Mouse (Mus musculus): ENCODE measurements around the gene Gm765.

Gene Gm765

DNA sequence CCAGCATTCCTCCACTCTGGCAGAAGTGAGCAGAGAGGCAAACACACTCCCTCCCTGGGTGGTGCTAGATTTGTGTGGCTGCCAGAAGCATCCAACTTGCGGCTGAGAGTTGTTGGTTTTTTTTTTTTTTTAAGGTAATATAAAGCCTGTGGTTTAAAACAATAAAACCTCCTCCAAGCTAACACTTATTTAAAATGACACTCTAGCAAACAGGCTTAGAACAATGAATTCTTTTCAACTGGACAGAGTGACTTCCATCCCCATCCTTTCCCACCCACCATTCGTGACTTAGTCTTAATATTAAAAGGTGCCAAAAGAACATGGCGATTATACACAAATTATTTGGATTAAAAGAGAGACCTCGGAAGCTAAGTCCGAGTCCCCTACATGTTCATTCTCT is at the start of gene Gm765:
Gene Gm765, minus strand, starts transcription at position 101 of the 400 bp plus-strand sequence.
- in situ Hi-C loops (cut with MseI, MboI), result no loop called here

DNA sequence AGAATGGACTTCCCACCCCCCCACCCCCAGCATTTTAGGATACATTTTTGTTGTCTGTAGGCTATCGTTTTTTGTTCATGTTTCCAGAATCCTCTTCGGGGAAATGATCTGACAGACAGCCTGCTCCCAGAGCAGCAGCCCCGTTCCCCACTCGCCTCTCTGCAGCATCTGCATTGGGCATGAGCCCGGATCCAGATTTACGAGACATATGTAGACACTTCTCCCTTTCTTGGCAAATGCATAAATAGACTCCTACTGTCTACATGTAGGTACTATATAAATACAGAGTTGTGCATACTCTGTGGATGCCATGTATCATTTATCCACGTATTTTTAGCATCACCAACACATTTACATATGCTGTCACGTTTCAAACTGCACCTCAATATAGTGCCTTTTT is 42.9 kb upstream of the Gm765 start:
- in situ Hi-C loops (cut with MseI, MboI), result no loop called here

DNA sequence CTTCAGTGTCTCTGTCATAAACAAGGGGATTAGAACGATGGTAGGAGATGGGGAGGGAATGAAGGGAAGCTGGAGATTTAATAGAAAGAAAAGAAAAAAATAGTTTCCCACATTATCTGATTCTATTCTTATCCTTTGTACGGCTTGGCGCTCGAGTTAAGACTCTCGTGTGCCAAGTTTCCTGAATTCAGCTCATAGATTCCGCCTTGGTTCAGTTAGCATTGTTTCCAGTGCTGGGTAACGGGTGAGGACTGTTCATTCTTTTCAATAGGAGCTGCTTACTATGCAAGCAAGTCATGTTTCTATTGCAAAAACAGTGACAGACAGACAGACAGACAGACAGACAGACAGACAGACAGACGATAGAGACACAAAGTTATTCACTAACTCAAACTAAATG is 41.9 kb upstream of the Gm765 start:
- in situ Hi-C loops (cut with MseI, MboI), result no loop called here

DNA sequence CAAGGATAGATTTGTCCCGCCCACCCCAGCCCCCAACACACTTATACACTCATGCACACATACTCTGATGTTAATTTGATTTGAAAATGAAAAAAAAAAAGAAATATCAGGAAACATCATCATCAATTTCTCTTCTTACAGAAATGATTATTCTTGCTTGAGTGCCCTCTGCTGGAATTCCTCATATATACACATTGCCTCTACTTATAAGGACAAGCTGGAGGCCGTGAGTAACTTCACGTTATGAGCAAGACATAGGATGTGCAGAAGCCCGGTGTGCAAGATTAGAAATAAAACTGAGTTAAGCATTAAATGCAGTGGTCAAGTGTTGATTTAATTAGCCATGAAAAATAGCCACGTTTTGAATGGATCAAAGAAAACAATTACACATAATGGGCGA is 40.9 kb upstream of the Gm765 start:
- in situ Hi-C loops (cut with MseI, MboI), result no loop called here

DNA sequence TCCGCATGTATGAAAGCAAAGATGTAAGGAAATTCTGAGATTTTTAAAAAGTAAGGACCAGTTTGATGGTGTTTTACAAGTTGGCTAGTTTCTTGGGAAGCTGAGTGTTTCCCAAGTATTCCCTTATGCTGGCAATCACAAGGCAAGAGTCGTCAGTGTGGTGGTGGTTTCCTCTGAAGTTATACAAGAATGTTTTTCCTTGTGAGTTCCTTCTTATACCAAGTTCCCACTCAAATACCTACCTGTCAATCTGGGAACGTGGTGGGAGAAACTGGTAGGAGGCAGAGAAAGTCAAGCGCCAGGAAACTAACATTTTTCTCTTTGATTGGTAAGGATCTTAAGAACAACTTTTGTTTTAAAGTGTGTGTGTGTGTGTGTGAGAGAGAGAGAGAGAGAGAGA is 23.6 kb upstream of the Gm765 start:
- in situ Hi-C loops (cut with MseI, MboI), result no loop called here

DNA sequence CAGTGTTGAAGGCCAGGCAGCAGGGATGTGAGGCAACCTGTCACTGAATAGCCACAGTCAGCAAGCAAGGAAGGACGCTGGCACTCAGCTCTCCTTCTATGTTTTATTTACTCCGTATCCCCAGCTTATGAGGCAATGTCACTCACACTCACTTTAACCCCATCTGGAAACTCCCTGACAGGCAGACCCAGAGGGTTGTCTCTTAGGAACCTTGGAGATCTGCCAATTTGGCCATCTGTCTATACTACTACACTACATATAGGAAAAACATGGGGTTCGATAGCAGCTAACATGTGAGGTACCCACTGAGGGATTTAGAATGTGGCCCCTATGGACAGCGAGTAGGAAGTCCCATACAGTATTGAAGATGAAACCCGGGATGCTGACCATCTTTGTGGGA is 12.7 kb upstream of the Gm765 start:
- in situ Hi-C loops (cut with MseI, MboI), result no loop called here

DNA sequence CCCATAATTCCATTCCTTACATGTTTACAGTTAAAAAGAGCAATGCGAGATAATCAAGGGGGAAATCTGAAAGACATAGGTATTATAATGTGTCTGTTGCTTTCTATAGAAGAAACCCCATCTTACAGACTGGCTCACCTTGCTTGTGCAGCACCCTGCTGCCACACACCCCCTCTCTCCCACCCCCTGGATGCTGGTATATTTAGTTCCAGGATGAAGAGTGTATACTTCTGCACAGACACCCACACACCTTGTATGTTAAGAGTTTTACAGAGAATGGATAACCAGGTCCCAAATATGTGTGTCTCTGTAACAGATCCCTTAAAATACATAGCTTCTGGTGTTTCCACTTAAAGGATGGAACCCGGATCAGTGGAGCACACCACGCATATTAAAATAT is 10.7 kb upstream of the Gm765 start:
- in situ Hi-C loops (cut with MseI, MboI), result no loop called here

DNA sequence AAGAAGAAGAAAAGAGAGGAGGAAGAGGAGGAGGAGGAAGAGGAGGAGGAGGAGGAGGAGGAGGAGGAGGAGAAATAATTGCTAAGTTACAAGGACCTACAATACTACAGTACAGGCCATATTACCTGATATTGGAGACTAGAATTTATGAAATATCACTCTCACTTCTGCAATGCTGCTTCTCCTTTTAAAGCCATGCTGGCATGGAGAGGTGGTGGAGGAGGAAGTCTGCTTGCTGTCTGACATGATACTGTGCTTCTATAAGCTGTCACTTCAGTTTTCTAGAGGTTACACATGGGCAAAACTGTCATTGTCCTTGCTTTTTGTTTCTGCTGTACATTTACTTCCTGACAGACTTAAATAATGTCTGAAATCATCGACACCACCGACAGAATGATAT is 9.8 kb downstream of the Gm765 start:
- in situ Hi-C loops (cut with MseI, MboI), result no loop called here

DNA sequence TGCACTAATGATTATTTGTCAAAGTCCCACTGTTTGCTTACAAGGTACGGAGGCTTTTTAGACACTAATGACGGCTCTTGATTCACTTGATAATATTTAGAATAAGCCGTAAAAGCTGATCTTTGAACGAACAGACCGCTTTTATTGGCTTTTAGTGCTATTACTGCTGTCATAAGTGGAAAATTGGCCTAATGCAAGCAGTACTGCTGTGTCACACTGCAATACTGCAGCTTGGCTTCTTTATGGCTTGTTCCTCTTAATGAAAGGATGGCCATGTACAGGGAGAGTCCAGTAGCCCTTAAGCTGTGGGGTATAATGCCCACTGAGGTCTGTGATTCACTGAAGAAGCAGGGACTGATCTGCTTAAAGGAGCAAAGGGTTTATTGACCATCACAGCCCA is 30.9 kb downstream of the Gm765 start:
- in situ Hi-C loops (cut with MseI, MboI), result no loop called here

DNA sequence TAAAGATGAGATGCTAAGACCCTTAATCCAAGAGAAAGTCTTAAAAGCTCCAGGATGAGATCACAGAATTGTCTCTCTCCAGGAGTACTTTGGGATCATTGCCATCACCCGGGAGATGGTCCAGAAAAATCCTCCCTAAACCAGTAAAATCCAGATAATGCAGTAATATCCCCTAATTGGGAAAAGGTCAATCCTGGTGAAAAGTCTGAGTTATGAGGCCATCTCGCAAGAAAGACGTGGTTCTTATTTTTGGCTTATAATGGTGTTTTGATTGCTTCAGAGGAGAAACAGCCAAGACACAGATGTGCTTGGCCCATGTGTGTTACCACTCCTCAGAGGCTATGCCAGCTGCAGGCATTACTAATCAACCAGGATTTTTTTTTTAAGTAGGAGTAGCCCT is 34.9 kb downstream of the Gm765 start:
- in situ Hi-C loops (cut with MseI, MboI), result no loop called here

DNA sequence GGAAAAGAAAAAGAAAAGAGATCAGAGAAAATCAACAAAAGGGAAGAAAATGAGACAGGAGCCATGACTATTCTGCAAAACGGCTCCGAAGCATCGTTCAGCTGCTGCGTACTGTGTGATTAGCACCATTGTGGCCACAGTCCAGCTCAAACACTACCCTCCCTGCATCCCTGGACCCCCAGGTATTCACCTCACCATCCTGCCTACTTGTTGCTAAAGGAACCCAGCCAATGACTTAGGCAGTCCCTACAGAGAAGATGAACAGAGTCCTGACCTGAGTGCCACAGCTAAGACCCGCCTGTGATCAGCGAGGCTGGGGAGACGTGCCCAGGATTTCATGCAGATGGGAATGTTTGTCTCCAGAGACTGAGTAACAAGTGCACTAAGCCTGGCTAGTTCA is 35.4 kb downstream of the Gm765 start:
- in situ Hi-C loops (cut with MseI, MboI), result no loop called here

DNA sequence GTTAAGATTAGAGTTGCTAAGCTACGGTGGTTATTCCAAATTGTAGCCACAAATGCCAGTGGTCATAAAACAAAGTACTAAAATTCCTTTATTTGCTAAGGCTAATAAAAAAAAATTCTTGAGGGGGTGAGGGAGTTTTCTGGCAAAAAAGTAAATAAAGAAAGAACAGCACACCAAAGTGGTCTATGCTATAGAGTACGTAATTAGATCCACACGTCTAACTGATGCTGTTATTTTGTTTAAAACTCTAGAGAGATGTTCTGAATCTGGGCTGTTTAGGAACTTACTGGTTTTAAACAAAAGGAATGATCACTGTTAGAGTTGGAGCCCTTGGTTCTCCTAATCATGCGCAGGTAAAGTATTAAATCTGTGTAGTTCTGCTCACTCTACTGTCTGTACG is 50.5 kb downstream of the Gm765 start:
- in situ Hi-C loops (cut with MseI, MboI), result no loop called here

DNA sequence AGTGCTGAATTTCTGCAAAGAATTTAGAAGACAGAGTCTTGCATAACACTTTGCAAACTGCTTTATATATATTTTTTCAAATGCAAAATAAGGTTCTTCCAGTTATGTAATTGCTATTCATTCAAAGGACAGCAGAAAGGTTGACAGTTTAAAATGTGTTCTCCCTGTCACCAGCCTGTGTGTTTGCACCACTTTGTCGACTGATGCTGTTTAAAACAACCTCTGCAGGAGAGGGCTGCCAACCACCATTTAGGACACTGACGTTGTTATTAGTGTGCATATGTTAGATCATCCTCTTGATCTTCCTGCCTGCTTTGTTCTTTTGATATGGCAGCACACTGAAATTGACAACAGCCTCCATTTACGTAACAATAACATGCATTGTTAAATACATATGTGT is 54.2 kb downstream of the Gm765 start:
- in situ Hi-C loops (cut with MseI, MboI), result no loop called here

DNA sequence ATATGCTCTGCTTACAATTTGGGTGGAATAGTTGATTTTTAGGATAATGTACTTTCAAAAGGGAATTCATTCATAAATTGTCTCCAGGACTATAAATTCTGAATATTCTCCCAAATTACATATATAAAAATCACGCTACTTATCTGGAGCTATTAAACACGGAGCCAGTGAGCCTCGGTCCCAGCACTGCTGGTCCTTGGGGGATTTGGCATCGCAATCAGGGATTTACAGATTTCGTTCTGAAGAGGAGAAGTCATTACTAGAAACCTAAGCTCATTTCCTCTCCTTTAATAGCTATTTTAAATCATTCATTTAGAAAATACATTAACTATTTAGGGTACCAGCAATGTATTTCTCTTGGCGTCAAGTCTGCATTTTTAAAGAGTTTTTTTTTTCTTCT is 55.0 kb downstream of the Gm765 start:
- in situ Hi-C loops (cut with MseI, MboI), result no loop called here

DNA sequence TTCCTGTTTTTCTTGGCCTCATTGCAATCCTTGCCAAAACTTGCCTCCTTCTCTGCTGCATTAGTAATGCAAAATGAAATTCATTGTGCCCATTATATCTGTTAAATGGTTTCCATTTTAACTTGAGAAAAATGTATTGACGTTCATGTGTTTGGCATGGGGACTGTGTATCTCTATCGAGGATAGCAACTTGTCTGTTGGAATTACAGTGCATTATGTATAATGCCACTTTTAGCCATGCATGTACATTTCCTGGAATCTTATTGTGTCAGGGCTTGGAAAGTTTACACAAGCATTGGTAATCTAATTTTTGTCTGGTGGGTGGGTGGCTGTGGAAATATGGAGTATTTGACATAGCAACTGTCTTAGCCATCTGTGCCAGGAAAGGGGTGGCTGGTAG is 57.4 kb downstream of the Gm765 start:
- in situ Hi-C loops (cut with MseI, MboI), result no loop called here

DNA sequence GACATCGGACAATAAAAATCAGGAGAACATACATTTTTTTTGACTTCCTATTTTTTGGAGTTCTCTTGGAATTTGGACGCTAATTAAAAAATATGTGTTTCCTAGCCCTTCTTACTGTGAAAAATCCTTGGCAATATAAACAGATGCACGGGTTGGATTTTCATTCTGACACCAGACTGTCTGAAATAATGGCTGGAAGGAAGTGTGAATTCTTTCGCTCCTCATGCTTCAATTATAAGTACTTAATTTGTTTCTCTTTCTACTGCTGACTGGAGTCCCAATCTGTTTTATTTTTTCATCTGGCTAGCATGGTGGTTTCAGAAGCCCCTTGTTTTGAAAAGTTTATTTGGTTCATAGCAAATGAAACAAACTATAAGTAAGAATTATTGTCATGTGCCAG is 59.8 kb downstream of the Gm765 start:
- in situ Hi-C loops (cut with MseI, MboI), result no loop called here

DNA sequence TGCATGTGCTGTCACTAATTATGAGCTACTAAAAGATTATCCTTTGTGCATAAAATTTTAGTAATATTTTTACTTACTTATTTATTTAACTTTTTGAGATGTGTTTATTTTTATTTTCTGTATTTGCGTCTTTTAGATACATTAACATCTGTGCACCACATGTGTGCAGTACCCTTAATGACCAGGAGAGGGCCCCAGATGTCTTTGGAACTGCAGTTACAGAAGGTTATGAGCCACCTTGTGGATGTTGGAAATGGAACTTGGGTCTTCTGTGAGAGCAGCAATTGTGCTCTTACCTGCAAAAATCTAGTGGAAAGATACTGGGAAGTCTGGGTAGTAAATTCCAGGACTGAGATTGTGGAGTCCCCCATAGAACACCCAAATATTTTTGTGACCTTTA is 71.0 kb downstream of the Gm765 start:
- in situ Hi-C loops (cut with MseI, MboI), result no loop called here

DNA sequence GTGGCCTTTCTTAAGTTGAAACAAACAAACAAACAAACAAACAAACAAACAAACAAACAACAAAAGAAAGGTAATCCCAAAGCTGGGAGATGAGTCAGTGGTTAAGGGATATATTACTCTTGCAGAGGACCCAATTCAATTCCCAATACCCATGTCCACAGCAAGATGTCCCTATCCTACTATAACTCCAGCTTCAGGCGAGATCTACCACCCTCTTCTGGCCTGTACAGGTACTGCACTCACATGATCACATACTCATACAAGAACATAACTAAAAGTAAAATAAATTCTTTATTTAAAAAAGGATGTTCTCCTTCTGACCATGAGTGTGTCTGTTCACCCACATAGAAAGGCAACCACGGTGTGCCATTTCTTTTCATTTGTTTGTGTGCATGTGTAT is 79.6 kb downstream of the Gm765 start:
- in situ Hi-C loops (cut with MseI, MboI), result no loop called here

DNA sequence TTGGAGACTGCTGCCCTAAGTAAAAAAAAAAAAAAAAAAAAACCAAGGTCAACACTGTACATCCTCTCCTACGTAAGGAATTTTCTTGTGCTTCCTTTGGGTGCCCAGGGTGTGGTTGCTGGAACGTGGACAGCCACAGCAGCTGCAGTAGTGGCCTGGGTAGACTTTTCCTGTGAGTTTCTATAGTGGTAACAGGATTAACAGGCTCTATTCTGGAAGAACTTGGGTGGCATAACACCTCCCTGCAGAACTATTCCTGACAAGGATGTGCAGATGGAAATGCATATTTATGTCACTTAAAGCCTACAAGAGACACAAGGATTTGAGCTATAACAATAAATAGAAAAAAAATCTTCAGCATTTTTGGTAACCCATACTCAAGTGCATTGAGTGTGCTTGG is 83.5 kb downstream of the Gm765 start:
- in situ Hi-C loops (cut with MseI, MboI), result no loop called here

DNA sequence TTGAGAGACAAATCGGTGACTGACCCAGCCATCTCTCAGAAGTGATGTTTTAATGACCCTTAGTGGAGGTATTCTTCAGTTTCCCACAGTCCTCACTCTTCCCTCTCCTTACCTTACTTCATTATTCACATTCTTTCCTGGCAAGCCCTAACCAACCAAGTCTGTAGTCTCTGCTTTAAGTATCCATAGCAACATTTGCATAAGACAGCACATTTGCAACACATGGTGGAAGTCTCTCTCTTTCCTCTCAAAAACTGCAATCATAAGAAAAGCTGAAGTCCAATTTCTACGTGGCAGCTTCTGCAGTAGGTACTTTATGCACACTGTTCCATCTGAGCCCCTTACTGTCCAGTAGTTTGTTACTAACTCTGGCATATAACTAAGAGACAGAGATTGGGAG is 96.1 kb downstream of the Gm765 start:
- in situ Hi-C loops (cut with MseI, MboI), result no loop called here

DNA sequence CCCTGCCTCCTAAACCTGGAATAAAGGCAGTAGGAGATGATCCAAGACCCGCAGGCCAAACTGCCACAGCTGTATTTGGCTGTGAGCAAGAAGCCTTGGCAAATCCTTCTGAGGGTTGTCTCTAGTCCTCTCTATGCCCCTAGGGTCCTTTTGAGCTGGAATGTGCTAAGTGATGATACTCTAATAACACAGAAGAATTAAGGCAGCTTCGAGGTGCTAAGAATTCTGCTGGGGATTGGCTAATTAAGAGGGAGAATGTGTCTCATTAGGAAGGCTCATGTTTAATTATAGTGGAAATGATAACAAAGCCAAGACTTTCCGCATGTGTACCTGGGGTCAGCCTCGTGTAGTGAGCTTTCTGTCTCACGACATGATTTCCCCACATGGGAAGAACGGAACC is 99.4 kb downstream of the Gm765 start:
- in situ Hi-C loops (cut with MseI, MboI), result no loop called here

DNA sequence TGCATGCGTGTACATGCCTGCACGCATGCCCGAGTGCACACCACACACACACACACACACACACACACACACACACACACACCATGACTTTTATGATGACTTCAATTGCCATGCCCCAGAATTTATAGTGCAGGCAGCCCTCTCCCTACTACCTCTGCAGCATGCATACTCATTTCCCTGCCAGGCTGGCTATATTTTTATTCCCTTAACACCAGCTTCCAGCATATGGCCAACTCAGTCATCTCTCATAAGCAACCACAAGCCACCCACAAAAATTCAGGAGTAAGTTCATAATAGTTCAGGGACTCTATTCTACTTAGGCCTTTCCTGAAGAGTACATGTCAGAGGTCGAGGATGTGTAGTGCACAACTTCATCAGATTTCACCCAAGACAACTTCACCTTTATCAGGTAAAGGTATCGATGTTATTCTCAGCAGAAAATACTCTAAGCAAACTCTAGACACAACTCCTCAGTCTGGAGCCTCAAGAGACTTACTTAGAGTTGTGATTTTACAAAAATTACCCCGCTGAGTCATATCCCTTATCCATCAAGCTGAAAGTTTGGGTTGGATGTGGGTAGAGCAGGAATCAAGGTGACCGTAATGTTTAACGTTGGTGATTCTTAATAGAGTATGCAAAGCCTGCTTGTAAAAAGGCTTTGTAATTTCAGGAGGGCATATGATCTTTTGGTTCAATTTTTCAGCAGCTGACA is 101.8 kb downstream of the Gm765 start:
- in situ Hi-C loops (cut with MseI, MboI), result no loop called here

DNA sequence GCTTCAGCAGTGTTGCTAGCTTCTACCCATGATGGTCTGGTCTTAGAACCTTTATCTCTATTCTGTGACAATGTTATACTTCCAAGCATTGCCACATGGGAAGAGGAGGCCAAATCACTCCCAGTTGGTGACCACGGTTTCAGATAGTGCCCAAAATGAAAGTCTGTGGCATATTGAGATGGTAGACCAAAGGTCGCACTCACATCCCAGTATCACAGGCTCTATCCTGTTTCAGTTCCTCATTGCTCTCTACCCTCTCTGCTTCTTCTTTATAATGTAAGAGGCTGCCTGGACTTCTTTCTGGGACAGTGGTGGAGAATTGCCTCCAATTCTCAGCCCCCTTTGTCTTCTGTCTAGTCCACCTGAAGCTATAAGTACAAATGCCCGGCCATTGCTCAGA is 108.5 kb downstream of the Gm765 start:
- in situ Hi-C loops (cut with MseI, MboI), result no loop called here

DNA sequence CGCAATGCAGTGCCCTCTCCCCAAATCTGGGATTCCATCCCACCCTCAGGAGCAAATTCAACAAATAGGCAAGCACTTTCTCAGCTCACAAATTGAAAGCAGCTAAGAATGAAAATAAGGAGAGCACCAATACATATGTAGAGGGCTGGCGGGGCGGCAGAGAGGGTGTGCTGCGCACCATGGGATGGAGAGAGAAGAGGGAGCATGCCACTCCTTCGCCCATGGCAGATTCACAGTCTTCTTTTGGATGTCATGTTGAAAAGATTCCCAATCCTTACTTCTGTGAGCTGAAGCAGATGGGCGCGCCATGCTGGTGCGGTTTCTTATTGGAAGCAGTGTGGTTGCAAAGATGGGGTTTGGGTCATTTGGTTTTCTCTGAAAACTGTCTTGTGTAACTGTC is 118.6 kb downstream of the Gm765 start:
- in situ Hi-C loops (cut with MseI, MboI), result no loop called here
